Mouse (Mus musculus): ENCODE data around the gene C8a. TPM values are rescaled to one million over a fixed set of nuclear protein-coding genes. Genes with fewer than 3 reads are reported as not detected.

The C8a gene
- polyA plus RNA-seq, 1 experiment from 2014 or later, result 0.08 TPM

DNA sequence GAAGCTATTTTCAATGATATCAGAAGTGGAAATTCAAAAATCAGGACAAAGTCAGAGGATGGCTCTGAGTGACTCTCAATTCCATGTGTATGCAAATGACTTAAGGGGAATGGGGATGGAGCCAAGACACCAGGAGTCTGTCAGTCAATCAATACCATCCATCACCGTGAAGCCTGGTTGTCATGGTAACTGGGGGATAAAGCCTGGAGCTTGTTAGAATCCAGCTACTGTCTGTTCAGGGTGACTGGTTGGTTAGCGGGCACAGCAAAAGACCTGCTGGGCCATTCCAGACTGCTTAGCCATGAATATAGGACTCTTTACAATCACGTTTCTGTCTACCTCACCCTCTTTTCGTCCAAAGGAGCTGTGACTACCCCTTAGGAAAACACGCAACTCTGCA, 41.1 kb downstream of the C8a start:
- Histone ChIP-seq H3K9me3 (no peaks in the 10 kb centered on the region), H3K4me1 (no peaks in the 10 kb centered on the region), H3K4me2 (no peak overlapping the region), H3K27ac (no peak overlapping the region), H3K27me3 (no peaks in the 10 kb centered on the region), H3K4me3 (no peak overlapping the region), H3K36me3 (no peaks in the 10 kb centered on the region), H3K9ac (no peak overlapping the region)
- ATAC-seq (ENCODE audit: insufficient number of reproducible peaks, low FRiP score, low TSS enrichment, low read depth), result no peak
- WGBS, result 59% methylated on average over 5 of the region's 5 CpGs

- 68% methylated on average over 5 of the region's 5 CpGs for WGBS
- ATAC-seq (ENCODE audit: insufficient number of reproducible peaks, low FRiP score, low TSS enrichment, low read depth), result no peak
- H3K27ac ChIP-seq, result no peak overlapping the region
- H3K36me3 ChIP-seq, result no peaks in the 10 kb centered on the region
- no peak overlapping the region for H3K4me2 ChIP-seq
- H3K27me3 ChIP-seq, result no peaks in the 10 kb centered on the region
- no peaks in the 10 kb centered on the region for H3K4me1 ChIP-seq
- H3K9me3 ChIP-seq, result no peaks in the 10 kb centered on the region
- H3K4me3 ChIP-seq, result no peak overlapping the region
- no peak overlapping the region for H3K9ac ChIP-seq
Measured at GRCm38 (mm10) chr4:104828939-104829338, 47.3 kb downstream of the C8a start.

DNA sequence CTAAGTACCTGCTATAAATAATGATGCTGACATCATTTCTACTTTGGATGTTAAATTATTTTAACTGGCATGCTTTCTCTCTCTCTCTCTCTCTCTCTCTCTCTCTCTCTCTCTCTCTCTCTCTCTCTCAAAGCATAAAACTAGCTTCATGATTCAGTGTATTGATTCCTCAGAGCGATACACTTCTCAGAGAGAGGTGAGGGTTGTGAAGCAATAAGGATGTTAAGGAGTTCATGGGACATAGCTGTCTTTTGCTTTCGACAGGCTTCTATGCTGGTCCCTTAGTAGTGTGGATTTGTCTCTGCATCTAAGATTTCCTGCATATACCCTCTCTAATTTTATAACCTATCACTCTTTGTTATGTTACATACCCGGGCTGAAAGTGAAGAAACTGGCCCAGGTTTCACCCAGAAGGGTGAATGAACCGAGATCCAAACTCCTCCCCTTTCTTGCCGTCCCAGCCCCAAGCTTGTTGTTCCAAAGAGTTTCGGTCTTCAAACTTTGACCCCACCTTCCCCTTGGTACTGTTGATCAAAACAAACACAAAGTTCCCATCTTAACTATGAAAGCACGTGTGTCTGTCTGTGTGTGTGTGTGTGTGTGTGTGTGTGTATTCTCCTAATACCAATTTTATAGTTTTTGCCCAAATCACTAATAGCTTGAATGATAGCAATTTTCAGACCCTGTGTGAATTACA, 51.7 kb downstream of the C8a start:
- no peak for ATAC-seq (ENCODE audit: insufficient number of reproducible peaks, low FRiP score, low TSS enrichment, low read depth)
- Histone ChIP-seq H3K4me2 (no peak overlapping the region), H3K9me3 (no peaks in the 10 kb centered on the region), H3K4me3 (no peak overlapping the region), H3K9ac (no peak overlapping the region), H3K36me3 (no peaks in the 10 kb centered on the region), H3K27me3 (no peaks in the 10 kb centered on the region), H3K4me1 (no peaks in the 10 kb centered on the region), H3K27ac (no peak overlapping the region)
- 71% methylated on average over 7 of the region's 7 CpGs for WGBS

DNA sequence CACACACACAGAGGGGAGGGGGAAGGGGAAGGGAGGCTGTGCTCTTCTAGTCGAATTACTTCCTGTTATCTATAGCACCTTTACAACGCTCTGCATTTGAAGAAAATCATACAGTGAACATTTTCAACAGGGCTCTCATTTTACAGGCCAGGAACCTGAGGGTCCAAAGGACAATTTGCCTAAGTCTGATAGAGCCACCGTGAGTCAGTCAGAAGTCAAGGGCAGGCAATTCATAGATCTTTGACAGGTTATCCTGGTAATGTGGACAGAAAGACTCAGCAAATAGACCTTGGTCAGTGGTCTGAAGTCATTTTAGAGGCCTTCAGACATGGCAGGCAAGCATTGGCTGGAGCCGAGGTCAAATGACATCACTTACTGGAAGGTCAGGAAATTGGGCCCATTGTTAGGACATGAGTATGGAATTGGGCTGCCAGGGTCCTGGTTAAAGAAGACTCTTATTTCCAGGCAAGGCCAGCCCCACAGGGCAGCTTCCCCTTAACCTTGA, 52.5 kb downstream of the C8a start:
- H3K4me3 ChIP-seq, result no peak overlapping the region
- no peaks in the 10 kb centered on the region for H3K4me1 ChIP-seq
- H3K27ac ChIP-seq, result no peak overlapping the region
- no peak for ATAC-seq (ENCODE audit: insufficient number of reproducible peaks, low FRiP score, low TSS enrichment, low read depth)
- H3K9ac ChIP-seq, result no peak overlapping the region
- H3K4me2 ChIP-seq, result no peak overlapping the region
- no peaks in the 10 kb centered on the region for H3K36me3 ChIP-seq
- 75% methylated on average over 4 of the region's 4 CpGs for WGBS
- H3K9me3 ChIP-seq, result no peaks in the 10 kb centered on the region
- H3K27me3 ChIP-seq, result no peaks in the 10 kb centered on the region

GRCm38 (mm10) chr4:104819891-104820290, 56.3 kb downstream of the C8a start:
- WGBS, result 54% methylated on average over 4 of the region's 4 CpGs
- H3K36me3 ChIP-seq, result no peaks in the 10 kb centered on the region
- H3K9me3 ChIP-seq, result no peaks in the 10 kb centered on the region
- H3K27ac ChIP-seq, result no peak overlapping the region
- no peak overlapping the region for H3K9ac ChIP-seq
- H3K4me3 ChIP-seq, result no peak overlapping the region
- H3K4me2 ChIP-seq, result no peak overlapping the region
- no peak for ATAC-seq (ENCODE audit: insufficient number of reproducible peaks, low FRiP score, low TSS enrichment, low read depth)
- H3K4me1 ChIP-seq, result no peaks in the 10 kb centered on the region
- no peaks in the 10 kb centered on the region for H3K27me3 ChIP-seq

DNA sequence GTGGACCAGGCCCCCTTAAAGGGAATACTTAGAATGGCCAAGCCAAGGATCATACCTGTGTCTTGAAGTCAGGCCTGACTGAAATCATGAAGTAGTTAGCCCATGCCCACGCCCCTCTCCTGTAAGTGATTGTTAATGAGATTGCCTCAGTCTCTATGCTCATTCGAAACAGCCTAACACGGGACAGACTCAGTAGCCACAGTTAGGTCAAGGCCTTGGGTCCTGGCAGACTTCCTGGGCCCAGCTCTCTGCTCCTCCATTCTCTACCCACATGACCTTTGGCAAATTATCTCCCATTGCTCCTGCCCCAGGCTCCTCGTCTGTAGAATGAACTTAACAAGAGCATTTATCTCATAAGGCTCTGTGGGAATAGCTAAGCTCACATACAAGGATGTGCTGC, 57.2 kb downstream of the C8a start:
- H3K9ac ChIP-seq, result no peak overlapping the region
- H3K36me3 ChIP-seq, result no peaks in the 10 kb centered on the region
- H3K27ac ChIP-seq, result no peak overlapping the region
- no peak overlapping the region for H3K4me2 ChIP-seq
- WGBS, result 60% methylated on average over 4 of the region's 4 CpGs
- no peaks in the 10 kb centered on the region for H3K27me3 ChIP-seq
- no peak overlapping the region for H3K4me3 ChIP-seq
- H3K4me1 ChIP-seq, result no peaks in the 10 kb centered on the region
- no peaks in the 10 kb centered on the region for H3K9me3 ChIP-seq
- ATAC-seq (ENCODE audit: insufficient number of reproducible peaks, low FRiP score, low TSS enrichment, low read depth), result no peak

- Histone ChIP-seq H3K9ac (no peak overlapping the region), H3K36me3 (no peaks in the 10 kb centered on the region), H3K4me2 (no peak overlapping the region), H3K27me3 (no peaks in the 10 kb centered on the region), H3K4me1 (no peaks in the 10 kb centered on the region), H3K4me3 (no peak overlapping the region), H3K27ac (no peak overlapping the region), H3K9me3 (no peaks in the 10 kb centered on the region)
- 42% methylated on average over 2 of the region's 2 CpGs for WGBS
- no peak for ATAC-seq (ENCODE audit: insufficient number of reproducible peaks, low FRiP score, low TSS enrichment, low read depth)
Measured at GRCm38 (mm10) chr4:104817509-104817908, 58.7 kb downstream of the C8a start.

GRCm38 (mm10) chr4:104816519-104817232, 59.5 kb downstream of the C8a start:
- Histone ChIP-seq H3K27me3 (no peaks in the 10 kb centered on the region), H3K9ac (no peak overlapping the region), H3K9me3 (no peaks in the 10 kb centered on the region), H3K4me1 (no peaks in the 10 kb centered on the region), H3K4me2 (no peak overlapping the region), H3K36me3 (no peaks in the 10 kb centered on the region), H3K27ac (no peak overlapping the region), H3K4me3 (no peak overlapping the region)
- no peak for ATAC-seq (ENCODE audit: insufficient number of reproducible peaks, low FRiP score, low TSS enrichment, low read depth)
- 91% methylated on average over 4 of the region's 4 CpGs for WGBS

DNA sequence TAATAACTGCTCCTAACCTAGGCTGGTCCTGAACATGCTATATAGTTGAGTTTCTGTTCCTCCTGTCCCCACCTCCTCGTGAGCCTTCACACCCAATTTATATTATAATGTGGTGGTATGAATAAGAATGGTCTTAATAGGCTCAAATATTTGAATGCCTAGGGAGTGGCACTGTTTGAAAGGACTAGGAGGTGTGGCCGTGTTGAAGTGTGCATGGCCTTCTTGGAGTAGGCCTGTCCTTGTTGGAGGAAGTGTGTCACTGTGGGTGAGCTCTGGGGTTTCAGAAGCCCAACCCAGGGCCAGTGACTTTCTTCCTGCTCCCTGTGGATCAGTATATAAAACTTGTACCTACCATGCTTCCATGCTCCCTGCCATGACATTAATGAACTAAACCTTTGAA, 62.6 kb downstream of the C8a start:
- ATAC-seq (ENCODE audit: insufficient number of reproducible peaks, low FRiP score, low TSS enrichment, low read depth), result no peak
- no peak overlapping the region for H3K4me2 ChIP-seq
- H3K27ac ChIP-seq, result no peak overlapping the region
- no peak overlapping the region for H3K9ac ChIP-seq
- WGBS, result 76% methylated on average over 2 of the region's 2 CpGs
- no peaks in the 10 kb centered on the region for H3K27me3 ChIP-seq
- H3K4me1 ChIP-seq, result no peaks in the 10 kb centered on the region
- no peaks in the 10 kb centered on the region for H3K36me3 ChIP-seq
- H3K4me3 ChIP-seq, result no peak overlapping the region
- H3K9me3 ChIP-seq, result no peaks in the 10 kb centered on the region

DNA sequence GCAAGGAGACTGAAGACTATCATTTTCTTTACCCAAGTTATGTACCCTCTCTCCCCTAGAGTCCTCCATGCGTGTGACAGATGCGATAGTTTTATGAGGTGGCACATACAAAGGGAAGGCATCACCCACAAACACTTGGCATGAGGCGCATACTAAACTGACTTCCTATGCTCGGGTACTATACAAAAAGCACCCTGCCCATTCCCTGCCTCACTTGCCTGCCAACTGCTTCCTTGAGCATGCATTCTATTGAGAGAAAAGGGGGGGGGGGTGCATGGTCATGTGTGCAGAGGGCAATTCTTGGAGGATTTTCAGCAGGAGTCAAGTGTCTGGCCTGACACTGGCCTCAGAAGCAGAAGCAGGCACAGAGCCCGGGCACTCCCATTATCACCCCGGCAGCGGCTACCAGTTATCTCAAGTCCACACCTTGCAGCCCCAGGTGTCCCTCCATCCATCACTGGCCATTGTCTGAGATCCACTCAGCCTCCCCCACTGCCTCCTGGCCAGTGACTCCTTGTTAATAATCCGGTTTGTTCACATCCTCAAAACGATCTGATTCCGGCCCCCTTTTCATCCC, 65.4 kb downstream of the C8a start:
- Histone ChIP-seq H3K27me3 (no peaks in the 10 kb centered on the region), H3K4me2 (no peak overlapping the region), H3K9me3 (no peaks in the 10 kb centered on the region), H3K9ac (no peak overlapping the region), H3K4me3 (no peak overlapping the region), H3K27ac (no peak overlapping the region), H3K36me3 (no peaks in the 10 kb centered on the region), H3K4me1 (no peaks in the 10 kb centered on the region)
- ATAC-seq (ENCODE audit: insufficient number of reproducible peaks, low FRiP score, low TSS enrichment, low read depth), result no peak
- WGBS, result 74% methylated on average over 10 of the region's 10 CpGs

- Histone ChIP-seq H3K27ac (no peak overlapping the region), H3K27me3 (no peaks in the 10 kb centered on the region), H3K4me3 (no peak overlapping the region), H3K4me2 (no peak overlapping the region), H3K9ac (no peak overlapping the region), H3K4me1 (no peaks in the 10 kb centered on the region), H3K36me3 (no peaks in the 10 kb centered on the region), H3K9me3 (no peaks in the 10 kb centered on the region)
- no peak for ATAC-seq (ENCODE audit: insufficient number of reproducible peaks, low FRiP score, low TSS enrichment, low read depth)
- WGBS, result 77% methylated on average over 19 of the region's 19 CpGs
Measured at GRCm38 (mm10) chr4:104805414-104806257, 70.6 kb downstream of the C8a start.

Data from limb, embryonic 15.5 days (tissue).